In the genomic region with DNA sequence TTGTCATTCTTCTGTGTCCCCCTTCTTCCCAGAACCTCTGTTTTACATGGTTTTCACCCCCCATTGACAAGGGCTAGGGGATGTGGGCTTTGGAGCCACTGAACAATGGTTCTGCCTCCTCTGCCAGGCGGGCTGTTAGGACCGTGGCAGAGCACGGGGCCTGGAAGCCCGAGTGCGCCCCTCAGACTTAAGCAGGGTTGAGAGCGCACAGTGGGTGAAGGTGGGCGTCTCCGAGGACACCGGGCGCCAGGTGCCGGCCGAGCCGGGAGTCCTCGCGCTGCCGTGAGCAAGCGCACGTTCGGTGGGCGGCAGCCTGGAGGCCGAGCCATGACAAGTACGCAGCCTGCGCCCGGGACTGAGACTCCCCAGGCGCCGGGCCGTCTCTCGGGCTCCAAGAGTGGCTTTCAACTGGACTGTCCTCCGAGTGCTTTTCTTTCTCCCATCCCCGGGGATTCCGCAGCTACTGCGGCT, we compare ENCODE assay signal across 9 mouse cellular contexts. TPM values are rescaled to one million over a fixed set of nuclear protein-coding genes. Genes with fewer than 3 reads are reported as not detected.
DNase-seq lines count a peak whose midpoint lies in the region; ATAC-seq and TF ChIP-seq lines count a peak whose summit lies in the region.
"Had no signal": no experiment of that assay in that cellular context is flagged by ENCODE, and none has a peak within 500 bp of the region (broad histone marks: within the 10 kb centered on the region; RNA-seq: fewer than 3 reads in every experiment).

No protein-coding gene starts in this region.

- peak overlapping the region; percentile 72 for H3K4me2 ChIP-seq in heart, embryonic 14.5 days (ENCODE audit: low read length)
- peak overlapping the region; percentile 95 for H3K4me2 ChIP-seq in lung, postnatal 0 days (replicated peaks; ENCODE audit: low read depth, low read length)

- H3K9me3 ChIP-seq in heart, embryonic 14.5 days (ENCODE audit: control insufficient read depth, low read length) = no peaks in the 10 kb centered on the region
- no peaks in the 10 kb centered on the region for H3K9me3 ChIP-seq in lung, postnatal 0 days (ENCODE audit: low read length)

- no peaks in the 10 kb centered on the region for H3K36me3 ChIP-seq in heart, embryonic 14.5 days (ENCODE audit: control insufficient read depth, insufficient read depth, low read length)
- H3K36me3 ChIP-seq in lung, postnatal 0 days (ENCODE audit: insufficient read depth, low read length) = no peaks in the 10 kb centered on the region

- WGBS in heart, embryonic 14.5 days = under 1% methylated on average over 26 of the region's 32 CpGs
- WGBS in lung, postnatal 0 days = under 1% methylated on average over 32 of the region's 32 CpGs

- peaks cover 9% of the 10 kb centered on the region for H3K27me3 ChIP-seq in heart, embryonic 14.5 days (ENCODE audit: control insufficient read depth, insufficient read depth, low read length)
- H3K27me3 ChIP-seq in lung, postnatal 0 days (replicated peaks; ENCODE audit: insufficient read depth, low read length) = 0 out of 2 replicates have a peak, but pooled peaks cover 3% of the 10 kb centered on the region

- peak; percentile 19 for DNase-seq in thymus, postnatal 14 days
- no peak for DNase-seq in thymus, postnatal 10 days (ENCODE audit: low spot score in 2 of 2)
- DNase-seq in embryo, embryonic 9.5 days (ENCODE audit: extremely low spot score) = peak; percentile 62
- DNase-seq in kidney, postnatal 25 days = peak; percentile 47 to 58
- peak; percentile 37 for DNase-seq in lung, postnatal 0 days (ENCODE audit: low spot score)
- DNase-seq in right cerebral cortex, postnatal 36 days (ENCODE audit: low spot score in 2 of 2) = peak; percentile 39 to 47

- TF ChIP-seq CTCF in lung, postnatal 0 days (IDR thresholded peaks at IDR 0.05) = no peak

- peak overlapping the region; percentile 88 for H3K9ac ChIP-seq in heart, embryonic 14.5 days (ENCODE audit: low read length)
- peak overlapping the region; percentile 73 for H3K9ac ChIP-seq in lung, postnatal 0 days (replicated peaks; ENCODE audit: low read depth)

- peak overlapping the region; percentile 63 to 88 for H3K27ac ChIP-seq in heart, embryonic 14.5 days (replicated peaks in 1 of 2; ENCODE audit: control insufficient read depth in 1 of 2, insufficient read depth in 1 of 2, low read depth in 2 of 2, low read length in 2 of 2)
- peak overlapping the region; percentile 88 for H3K27ac ChIP-seq in lung, postnatal 0 days (ENCODE audit: low read length)
- H3K27ac ChIP-seq: macrophage had no signal

- H3K4me3 ChIP-seq in heart, embryonic 14.5 days (ENCODE audit: control insufficient read depth in 1 of 2, insufficient read depth in 1 of 2, low read depth in 1 of 2, low read length in 2 of 2) = peak overlapping the region; percentile 75 to 93
- H3K4me3 ChIP-seq in lung, postnatal 0 days (ENCODE audit: low read depth, low read length) = peak overlapping the region; percentile 66

- ATAC-seq in heart, embryonic 14.5 days (ENCODE audit: insufficient number of reproducible peaks, insufficient read depth, low FRiP score, low read depth) = no peak
- peak; percentile 13 for ATAC-seq in lung, postnatal 0 days
- ATAC-seq in monocyte, adult 5-6 weeks (replicated peaks; ENCODE audit: insufficient number of reproducible peaks, low FRiP score, low TSS enrichment, poor library complexity, severe bottlenecking) = no peak

- no peak for TF ChIP-seq EP300 in lung, postnatal 0 days (IDR thresholded peaks at IDR 0.05)

- peaks cover 2 to 22% of the 10 kb centered on the region in 2 experiments; a peak in 3 of 4 replicates for H3K4me1 ChIP-seq in heart, embryonic 14.5 days (ENCODE audit: control insufficient read depth in 2 of 2, insufficient read depth in 2 of 2, low read length in 2 of 2)
- H3K4me1 ChIP-seq in lung, postnatal 0 days (ENCODE audit: insufficient read depth, low read depth, low read length) = 0 out of 2 replicates have a peak, but pooled peaks cover 7% of the 10 kb centered on the region

RNA-seq across cellular contexts. Expression of a gene that starts 1.7 kb away (rescaled TPM):
- polyA plus RNA-seq in heart, embryonic 14.5 days (2014; fragmentation: Nextera tagmentation; extraction: Ambion mirVana) = 31.5 and 32.5 TPM in 2 replicates
- 56.6 and 57.8 TPM in 2 replicates for polyA plus RNA-seq in lung, postnatal 0 days (2015; fragmentation: Nextera tagmentation; extraction: Ambion mirVana)
- total RNA-seq in monocyte, adult 5-6 weeks (2017) = 0.10 to 2.3 TPM in 2 of 3 replicates, not detected in the other

Comparison
In these comparisons a context has a peak if more than half of its experiments do, and no peak if none do; other contexts are left out.
1. DNase-seq: peak in thymus, postnatal 14 days (single experiment), embryo, embryonic 9.5 days (single experiment), kidney, postnatal 25 days (2 of 2), lung, postnatal 0 days (single experiment) and right cerebral cortex, postnatal 36 days (2 of 2); none in thymus, postnatal 10 days (0 of 2).